Mouse (Mus musculus): ENCODE results near the gene Myrfl. TPM values are rescaled to one million over a fixed set of nuclear protein-coding genes. Genes with fewer than 3 reads are reported as not detected.
A peak's percentile ranks its signal among the peaks of the same experiment; 100 is the strongest.

Gene Myrfl
- total RNA-seq, 2 experiments from 2014 or later = 0.12 to 0.39 TPM

DNA sequence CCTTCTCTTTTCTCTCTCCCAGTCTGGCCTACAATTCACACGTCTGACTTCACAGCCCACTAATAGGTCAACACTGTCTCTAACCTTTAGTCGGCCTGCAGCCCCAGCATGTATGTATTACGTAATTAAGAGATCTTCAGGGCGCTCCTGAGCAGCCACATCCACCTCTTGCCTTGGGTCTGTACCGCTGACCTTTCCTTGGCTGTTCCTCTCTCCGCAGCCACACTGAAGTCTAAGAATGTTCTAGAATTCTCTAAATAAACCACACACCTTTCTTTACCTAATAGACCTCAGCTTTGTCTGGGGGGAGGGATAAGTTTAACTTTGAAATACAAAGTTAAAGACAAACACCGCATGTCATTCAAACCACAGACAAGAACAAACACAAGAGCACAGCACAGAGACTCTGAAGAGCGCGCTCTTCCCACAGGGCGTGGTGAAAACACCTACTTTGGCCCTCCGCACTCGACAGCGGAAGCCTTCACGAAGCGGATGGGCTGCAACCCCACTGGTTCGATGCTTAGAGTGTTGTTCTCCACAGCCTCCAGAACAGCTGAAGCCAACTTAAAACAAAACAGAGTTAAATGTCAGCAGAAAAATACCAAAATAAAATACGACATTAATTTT lies 17.0 kb upstream of the Myrfl start:
- no peak for DNase-seq

DNA sequence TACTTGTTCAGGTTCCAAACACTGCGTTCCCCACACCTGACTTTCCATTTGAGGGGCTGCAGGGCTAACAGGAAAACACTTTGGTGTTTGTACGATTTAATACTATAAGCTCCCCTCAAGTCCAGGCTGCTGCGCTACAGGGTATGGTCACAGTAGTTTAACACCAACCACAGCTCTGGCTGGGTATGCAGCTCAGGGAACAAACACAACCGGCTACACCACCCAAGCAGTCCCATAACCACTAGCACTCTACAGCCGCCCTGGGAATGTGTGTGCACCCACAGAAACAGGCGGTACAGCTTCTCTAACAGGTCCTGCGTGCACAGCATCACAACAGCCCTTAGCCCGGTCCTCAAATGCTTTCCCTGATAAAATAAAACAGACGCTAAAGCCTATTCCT lies 16.1 kb upstream of the Myrfl start:
- DNase-seq = no peak

GRCm38 (mm10) chr10:116908901-116909642 lies 12.4 kb upstream of the Myrfl start:
- DNase-seq = no peak

DNA sequence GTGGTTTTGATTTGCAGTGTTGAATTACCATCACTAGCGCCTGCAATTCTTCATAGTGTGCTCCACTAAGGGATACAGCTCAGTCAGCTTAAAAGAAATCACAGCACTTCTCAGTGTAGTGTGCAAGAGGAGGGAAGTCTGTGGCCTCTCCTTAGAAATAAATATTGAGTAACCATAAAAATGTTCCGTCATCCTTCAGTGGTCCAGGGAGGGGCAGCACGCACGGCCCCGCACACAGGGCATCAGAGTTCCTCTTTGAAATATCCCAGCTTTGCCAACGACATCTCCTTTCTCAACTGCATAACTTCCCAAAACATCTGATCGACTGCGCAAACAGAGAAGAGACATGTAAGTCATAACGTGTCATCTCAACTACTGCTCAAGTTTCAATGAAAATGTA lies 10.1 kb upstream of the Myrfl start:
- DNase-seq = no peak

DNA sequence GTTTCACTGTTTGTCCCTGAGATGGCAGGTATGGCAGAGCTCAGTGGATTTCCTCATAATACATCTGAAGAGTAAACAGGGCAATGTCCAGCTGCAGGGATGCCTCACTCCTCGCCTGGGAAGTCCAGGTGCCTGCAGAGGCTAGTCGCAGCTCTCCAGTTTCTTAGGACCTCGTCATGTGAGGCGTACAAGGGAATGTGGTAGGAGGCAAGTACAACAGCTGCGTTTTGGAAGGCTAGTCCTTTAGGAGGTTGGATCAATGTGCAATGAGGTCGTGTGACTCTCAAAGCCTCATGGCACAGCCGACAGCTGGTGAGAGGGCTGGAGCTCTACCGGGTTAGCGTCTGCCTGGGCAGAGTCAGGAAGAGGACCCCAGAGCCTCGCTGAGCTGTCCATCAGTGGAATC lies 7.8 kb upstream of the Myrfl start:
- no peak for DNase-seq

DNA sequence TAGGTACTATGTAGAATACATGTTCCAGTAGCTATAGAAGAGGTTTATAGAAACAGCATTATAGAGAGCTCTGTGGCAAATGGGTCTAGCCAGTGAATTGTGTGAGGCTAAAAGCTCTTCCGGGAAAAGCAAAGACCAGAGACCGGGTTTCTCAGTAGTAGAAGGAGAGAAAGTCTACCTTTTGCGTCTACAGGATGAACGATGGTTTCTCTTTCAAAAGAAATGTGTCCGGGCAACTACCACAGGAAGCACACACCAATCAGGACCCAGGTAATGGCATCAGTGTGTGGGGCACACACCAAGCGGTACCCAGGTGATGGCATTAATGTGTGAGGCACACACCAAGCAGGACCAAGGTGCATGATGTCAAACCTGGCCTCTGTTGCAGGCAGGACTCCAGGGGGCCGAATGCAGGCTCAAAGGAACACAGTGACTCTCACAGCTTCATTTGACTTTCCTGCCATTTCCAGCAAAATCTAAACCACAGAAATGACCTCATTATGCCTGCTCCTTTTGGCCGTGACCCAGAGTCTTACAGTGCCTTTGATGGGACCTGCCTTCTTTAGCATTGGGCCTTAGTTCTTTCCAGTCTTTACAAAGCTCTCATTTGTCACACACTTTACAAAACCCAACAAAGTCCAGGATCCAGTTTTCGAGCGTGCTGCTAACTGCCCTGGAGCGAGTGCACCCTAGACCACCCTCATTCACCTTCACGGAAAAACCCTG lies 1.4 kb downstream of the Myrfl start:
- no peak for DNase-seq

- DNase-seq = no peak
Observed at GRCm38 (mm10) chr10:116894540-116894939, 2.2 kb downstream of the Myrfl start.

GRCm38 (mm10) chr10:116893753-116894152 lies 3.0 kb downstream of the Myrfl start:
- DNase-seq = peak; percentile 39

GRCm38 (mm10) chr10:116890587-116890986 lies 6.1 kb downstream of the Myrfl start:
- no peak for DNase-seq

- DNase-seq = no peak
Observed at GRCm38 (mm10) chr10:116884552-116884951, 12.2 kb downstream of the Myrfl start.

GRCm38 (mm10) chr10:116883531-116883930 lies 13.2 kb downstream of the Myrfl start:
- DNase-seq = no peak

DNA sequence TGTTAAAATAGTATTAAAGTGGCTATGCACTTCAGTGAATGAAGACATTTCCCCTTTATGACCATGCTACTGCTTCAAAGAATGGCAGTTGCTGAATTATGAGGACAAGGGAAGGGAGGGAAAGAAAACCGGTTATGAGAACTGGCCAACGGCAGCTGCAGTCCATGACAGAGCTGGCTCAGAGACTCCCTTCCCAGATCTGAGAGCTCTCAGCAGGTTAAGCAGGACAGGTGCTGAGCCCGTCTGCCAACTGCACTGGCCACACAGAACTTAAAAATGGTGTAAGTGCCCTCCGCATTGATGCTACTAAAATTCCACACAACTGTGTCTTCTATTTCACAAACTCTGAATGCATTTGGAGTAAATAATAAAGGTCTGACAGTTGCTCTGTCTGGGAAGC lies 19.3 kb downstream of the Myrfl start:
- DNase-seq = no peak

- no peak for DNase-seq
Observed at GRCm38 (mm10) chr10:116874490-116874889, 22.2 kb downstream of the Myrfl start.

- no peak for DNase-seq
Observed at GRCm38 (mm10) chr10:116872016-116872410, 24.7 kb downstream of the Myrfl start.

DNA sequence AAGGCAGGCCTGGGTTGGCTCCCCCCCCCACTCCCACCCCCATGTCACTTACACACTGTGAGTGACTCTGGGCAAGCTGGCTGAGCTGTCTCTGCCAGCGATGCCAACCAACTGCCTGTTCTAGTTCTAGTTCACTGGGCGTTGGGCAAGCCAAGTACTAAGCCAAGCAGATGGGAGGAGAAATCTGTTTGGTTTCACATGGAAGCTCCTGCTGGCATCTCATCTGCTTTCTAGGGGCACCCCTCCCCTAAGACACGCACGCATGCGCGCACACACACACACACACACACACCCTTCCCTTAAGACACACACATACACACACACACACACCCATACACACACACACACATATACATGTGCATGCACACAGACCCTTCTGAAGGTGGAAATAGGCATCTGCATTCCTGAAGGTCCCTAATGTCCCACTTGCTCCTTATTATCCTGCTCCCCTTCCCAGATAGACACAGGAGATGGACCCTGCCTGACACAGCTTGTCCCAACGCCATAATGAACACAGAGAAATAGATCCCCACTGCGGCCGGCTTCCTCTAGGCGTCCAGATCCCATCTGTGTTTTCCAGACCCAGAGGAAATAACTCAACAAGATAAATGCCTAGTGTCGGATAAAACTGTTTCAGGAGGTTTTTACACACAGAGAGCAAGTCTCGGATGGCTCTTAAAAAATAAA lies 25.2 kb downstream of the Myrfl start:
- DNase-seq = no peak

GRCm38 (mm10) chr10:116870819-116871218 lies 25.9 kb downstream of the Myrfl start:
- DNase-seq = no peak

DNA sequence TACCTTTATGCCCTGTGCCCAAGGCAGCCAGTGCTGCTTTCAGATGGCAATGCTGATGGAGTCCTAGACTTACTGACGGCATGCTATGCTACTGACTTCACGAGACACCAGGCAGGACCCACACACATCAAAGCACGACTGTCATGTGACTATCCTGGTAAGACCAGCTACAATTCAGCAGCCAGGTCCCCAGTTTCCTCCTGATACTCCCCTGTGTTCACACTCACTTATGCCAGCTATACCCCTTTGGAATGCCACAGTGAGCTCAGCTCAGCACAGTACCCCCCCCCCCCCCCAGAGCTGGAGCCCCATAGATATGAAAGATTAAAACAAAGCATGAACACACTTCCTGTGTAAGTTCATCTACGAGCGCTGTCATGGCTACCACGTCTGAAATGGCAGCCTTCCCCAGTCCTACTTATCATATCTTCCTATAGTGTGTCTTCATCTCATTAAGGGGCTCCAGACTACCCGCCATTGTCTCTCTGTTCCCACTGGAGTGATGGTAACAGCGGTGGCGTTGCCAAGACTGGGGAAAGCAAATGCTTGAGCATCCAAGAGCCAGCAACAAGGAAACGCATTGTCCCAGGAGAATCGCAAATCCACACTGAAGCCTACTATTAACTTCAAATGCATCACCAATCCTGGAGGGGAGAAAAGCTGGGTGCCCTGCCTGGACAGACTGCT lies 43.4 kb downstream of the Myrfl start:
- no peak for DNase-seq

DNA sequence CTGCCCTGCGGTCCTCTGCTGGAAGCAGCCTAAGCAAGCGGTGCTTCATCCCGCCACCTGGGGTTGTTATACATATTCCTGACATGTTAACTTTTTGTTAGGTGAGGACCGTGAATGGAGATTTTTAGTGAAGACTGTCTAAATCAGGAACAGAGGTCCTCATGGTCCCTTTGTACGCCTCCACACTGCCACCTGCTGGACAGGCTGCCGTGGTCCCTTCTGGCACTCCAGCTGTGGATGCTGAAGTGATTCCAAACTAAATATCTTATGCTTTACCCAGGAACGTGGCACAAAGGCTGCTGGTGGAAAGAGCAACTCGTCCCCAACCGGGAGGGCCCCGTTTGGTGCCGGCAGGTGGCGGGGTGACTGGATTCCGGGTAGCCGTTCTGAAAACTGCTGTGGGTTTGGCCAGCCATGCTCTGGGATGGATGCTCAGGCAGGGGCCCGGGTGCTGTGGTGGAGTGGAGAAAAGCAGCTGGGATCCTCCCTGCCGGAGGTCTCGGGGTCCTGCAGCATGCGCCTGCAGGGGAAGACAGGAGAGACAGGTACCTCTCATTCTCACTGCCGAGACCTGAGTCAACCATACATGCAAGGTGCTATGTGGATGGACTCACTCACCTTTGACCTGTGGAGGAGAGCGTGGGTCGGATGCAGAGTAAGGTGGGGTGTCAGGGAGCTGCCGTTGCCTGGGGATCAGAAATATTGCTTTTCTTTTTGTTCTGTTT lies 47.8 kb downstream of the Myrfl start:
- peak; percentile 94 for DNase-seq

DNA sequence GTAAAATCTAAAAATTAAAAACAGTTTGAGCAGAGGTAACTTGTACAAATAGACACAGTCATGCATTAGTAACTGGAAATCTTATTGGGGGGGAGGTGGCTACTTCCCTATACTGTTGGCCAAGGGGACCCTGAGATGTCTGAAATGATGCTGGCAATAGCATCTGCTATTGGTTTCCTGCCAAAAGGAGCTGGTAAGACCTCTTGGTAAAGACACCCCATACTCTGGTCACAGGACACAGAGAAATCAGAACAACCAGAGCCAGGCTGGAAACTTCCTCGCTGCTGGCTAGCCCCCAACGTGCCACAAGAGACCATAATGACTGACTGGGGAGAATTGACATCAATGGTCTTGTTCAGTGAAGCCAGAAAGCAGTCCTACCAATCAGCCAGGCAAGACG lies 55.2 kb downstream of the Myrfl start:
- no peak for DNase-seq

DNA sequence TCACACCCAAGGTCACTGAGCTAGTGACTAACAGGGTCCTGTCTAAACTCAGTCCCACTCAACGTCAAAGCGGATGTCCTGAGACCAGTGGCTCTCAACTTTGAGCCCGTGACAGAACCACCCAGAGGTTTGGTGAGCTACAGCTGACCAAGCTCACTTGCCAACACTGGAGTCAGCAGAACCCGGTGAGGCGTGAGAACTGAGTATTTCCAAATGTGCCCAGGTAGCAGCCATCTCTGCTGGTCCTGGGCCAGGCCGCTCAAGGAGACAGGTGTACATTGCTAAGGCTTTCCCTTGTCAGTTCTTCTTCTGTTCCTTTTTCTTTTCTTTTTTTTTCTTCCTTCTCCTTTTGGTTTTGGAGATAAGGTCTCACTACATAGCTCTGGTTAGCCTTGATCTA lies 66.0 kb downstream of the Myrfl start:
- DNase-seq = no peak

- DNase-seq = no peak
Observed at GRCm38 (mm10) chr10:116828099-116828498, 68.6 kb downstream of the Myrfl start.

GRCm38 (mm10) chr10:116827306-116827705 lies 69.4 kb downstream of the Myrfl start:
- no peak for DNase-seq
